Mouse (Mus musculus) limb, embryonic 15.5 days (tissue): ENCODE measurements at regions not wholly inside any gene's neighbourhood (a gene's known extent, or its start where the extent isn't known, plus 50 kb on each side); places are given as distances from the start of the nearest gene placed in this dataset.

ENCODE experiments used
- ATAC-seq: fragments of 200-750 bp; cut with Nextera tagmentation; 2 replicates; pipeline ENCODE4 v1.8.0; 2017; ENCODE audit warnings: low read depth, moderate TSS enrichment; ENCODE audit not compliant: insufficient number of reproducible peaks, low FRiP score, low TSS enrichment
- H3K27ac ChIP-seq: fragments of 300-500 bp; sonication (generic); 2 replicates; pipeline ENCODE4 v1.5.1; 2015; ENCODE audit warnings: moderate library complexity, mild to moderate bottlenecking, inconsistent platforms
- H3K27me3 ChIP-seq: fragments of 300-500 bp; sonication (generic); 2 replicates; pipeline ENCODE4 v1.6.1; 2015; ENCODE audit warnings: inconsistent platforms
- H3K36me3 ChIP-seq: fragments of 300-500 bp; sonication (generic); 2 replicates; pipeline ENCODE4 v1.6.1; 2015; ENCODE audit warnings: inconsistent platforms
- H3K4me1 ChIP-seq: fragments of 300-500 bp; sonication (generic); 2 replicates; pipeline ENCODE4 v1.6.1; 2015; ENCODE audit warnings: inconsistent platforms
- H3K4me2 ChIP-seq: fragments of 300-500 bp; sonication (generic); 2 replicates; pipeline ENCODE4 v1.6.1; 2015; ENCODE audit warnings: mild to moderate bottlenecking, inconsistent platforms
- H3K4me3 ChIP-seq: fragments of 300-500 bp; sonication (generic); 2 replicates; pipeline ENCODE4 v1.5.1; 2015; ENCODE audit warnings: mild to moderate bottlenecking, inconsistent platforms
- H3K9ac ChIP-seq: fragments of 300-500 bp; sonication (generic); 2 replicates; pipeline ENCODE4 v1.6.1; 2015; ENCODE audit warnings: inconsistent platforms
- H3K9me3 ChIP-seq: fragments of 300-500 bp; sonication (generic); 2 replicates; pipeline ENCODE4 v1.6.1; 2016; ENCODE audit warnings: inconsistent platforms
- WGBS: fragments of 180-500 bp; shearing (Covaris S2); methylation state at CpG from one replicate; pipeline ENCODE4 v1.1.7; 2015; 5-methylcytosine and 5-hydroxymethylcytosine counted together

DNA sequence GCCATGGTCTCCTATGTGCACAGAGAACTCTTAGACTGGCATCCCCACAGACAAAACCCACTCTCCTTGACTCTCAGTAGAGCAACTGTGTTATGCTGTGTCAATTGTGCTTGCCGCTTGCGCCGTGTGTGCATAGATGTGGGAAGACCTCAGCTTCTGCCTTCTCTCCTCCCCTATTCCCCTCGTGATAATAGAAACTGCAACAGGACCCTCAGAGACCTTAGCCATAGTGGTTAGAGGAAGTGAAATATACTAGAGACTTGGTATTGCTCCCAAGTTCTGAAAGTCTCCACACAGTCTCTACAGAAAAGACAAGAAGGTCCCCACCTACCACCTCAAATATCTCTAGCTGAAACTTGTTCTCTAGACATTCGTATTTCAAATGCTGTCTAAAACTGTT lies 188.2 kb upstream of the Hmga2 start:
- Histone ChIP-seq H3K36me3 (no peaks in the 10 kb centered on the region), H3K27ac (no peak overlapping the region), H3K9ac (no peak overlapping the region), H3K4me3 (no peak overlapping the region), H3K4me2 (no peak overlapping the region), H3K9me3 (no peaks in the 10 kb centered on the region), H3K4me1 (peaks cover 6% of the 10 kb centered on the region; the same call in 1 of the 2 replicates), H3K27me3 (no peaks in the 10 kb centered on the region)
- whole genome bisulfite sequencing, result 88% methylated on average over 5 of the region's 5 CpGs
- no peak for ATAC-seq

DNA sequence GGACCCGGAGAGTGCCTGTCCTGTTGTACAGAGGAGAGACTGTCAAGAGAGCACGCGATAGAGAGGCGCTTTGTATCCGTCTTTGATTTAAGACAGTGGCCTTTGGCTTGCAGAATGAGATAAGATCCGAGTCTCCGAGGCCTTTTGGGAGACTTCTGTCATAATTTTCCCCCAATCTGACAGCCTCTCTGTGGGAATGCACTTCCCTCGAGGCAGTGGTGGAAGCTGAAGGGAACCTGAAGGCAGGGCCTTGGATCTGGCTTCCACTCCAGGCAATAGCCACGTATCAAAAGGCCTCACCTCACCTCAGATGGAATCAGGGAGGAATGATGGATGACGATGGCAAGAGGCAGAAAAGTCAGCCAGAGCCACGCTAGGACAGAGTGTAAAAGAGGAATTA lies 187.1 kb upstream of the Hmga2 start:
- H3K9me3 ChIP-seq, result no peaks in the 10 kb centered on the region
- no peaks in the 10 kb centered on the region for H3K36me3 ChIP-seq
- H3K4me2 ChIP-seq, result no peak overlapping the region
- no peaks in the 10 kb centered on the region for H3K27me3 ChIP-seq
- H3K9ac ChIP-seq, result no peak overlapping the region
- ATAC-seq, result no peak
- H3K4me1 ChIP-seq, result peaks cover 6% of the 10 kb centered on the region; the same call in 1 of the 2 replicates
- no peak overlapping the region for H3K27ac ChIP-seq
- WGBS, result 41% methylated on average over 11 of the region's 11 CpGs
- no peak overlapping the region for H3K4me3 ChIP-seq

DNA sequence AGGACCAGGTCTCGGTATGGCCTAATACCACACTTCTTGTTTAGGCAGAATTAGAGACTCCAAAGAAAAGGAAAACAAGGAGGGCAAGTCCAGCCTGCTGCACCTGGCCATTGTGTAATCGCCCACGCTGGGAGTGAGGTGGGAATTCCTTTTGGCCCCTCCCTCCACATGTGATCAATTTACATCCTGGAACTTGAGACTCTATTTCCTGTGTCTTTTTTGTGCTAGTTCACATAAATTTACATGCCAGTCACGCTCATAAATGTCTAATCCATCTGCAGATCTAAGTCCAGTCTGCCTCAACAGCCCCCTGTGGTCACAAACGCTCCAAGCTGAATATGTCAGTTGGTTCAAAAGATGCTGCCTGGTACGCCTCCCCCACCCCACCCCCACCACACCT lies 184.2 kb upstream of the Hmga2 start:
- H3K9ac ChIP-seq, result no peak overlapping the region
- H3K27ac ChIP-seq, result no peak overlapping the region
- no peak overlapping the region for H3K4me3 ChIP-seq
- no peaks in the 10 kb centered on the region for H3K36me3 ChIP-seq
- WGBS, result 21% methylated on average over 6 of the region's 6 CpGs
- H3K4me2 ChIP-seq, result no peak overlapping the region
- H3K4me1 ChIP-seq, result peaks cover 6% of the 10 kb centered on the region; the same call in 1 of the 2 replicates
- H3K27me3 ChIP-seq, result no peaks in the 10 kb centered on the region
- H3K9me3 ChIP-seq, result no peaks in the 10 kb centered on the region
- no peak for ATAC-seq

DNA sequence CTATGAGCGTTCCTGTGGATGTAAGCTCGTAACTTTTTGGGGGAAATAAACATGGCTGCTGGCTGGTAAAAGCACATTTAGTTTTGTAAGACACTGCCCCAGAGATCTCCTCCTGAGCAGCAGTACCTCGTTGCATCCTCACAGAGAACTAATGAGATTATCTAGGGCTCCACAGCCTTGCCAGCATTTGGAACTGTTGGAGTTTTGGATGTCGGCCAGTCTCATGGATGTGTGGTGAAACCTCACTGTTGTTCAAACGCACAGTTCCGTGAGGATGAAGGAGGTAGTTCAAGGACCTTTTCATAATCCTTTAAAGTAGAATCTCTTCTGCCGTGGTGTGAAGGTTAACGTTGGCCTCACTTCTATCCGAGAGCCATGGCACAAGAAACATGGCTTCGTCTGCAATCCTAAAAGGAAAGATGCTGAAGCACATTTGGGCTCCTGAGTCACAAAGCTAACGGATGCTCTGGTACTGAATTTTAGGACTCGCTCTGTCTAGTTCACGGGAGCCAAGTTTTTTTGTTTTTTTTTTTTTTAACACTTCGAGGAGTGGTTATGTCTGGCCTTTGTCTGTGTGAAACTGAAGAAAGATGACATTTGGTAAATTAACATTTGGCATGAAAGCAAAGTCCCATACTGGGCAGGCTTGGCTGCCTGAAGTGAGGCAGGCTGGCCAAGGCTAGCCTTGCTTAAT lies 179.1 kb upstream of the Hmga2 start:
- H3K27ac ChIP-seq, result no peak overlapping the region
- no peaks in the 10 kb centered on the region for H3K36me3 ChIP-seq
- no peaks in the 10 kb centered on the region for H3K9me3 ChIP-seq
- H3K27me3 ChIP-seq, result no peaks in the 10 kb centered on the region
- no peak overlapping the region for H3K4me2 ChIP-seq
- no peak for ATAC-seq
- peaks cover 1% of the 10 kb centered on the region; the same call in 1 of the 2 replicates for H3K4me1 ChIP-seq
- WGBS, result 69% methylated on average over 14 of the region's 14 CpGs
- H3K9ac ChIP-seq, result no peak overlapping the region
- H3K4me3 ChIP-seq, result no peak overlapping the region

DNA sequence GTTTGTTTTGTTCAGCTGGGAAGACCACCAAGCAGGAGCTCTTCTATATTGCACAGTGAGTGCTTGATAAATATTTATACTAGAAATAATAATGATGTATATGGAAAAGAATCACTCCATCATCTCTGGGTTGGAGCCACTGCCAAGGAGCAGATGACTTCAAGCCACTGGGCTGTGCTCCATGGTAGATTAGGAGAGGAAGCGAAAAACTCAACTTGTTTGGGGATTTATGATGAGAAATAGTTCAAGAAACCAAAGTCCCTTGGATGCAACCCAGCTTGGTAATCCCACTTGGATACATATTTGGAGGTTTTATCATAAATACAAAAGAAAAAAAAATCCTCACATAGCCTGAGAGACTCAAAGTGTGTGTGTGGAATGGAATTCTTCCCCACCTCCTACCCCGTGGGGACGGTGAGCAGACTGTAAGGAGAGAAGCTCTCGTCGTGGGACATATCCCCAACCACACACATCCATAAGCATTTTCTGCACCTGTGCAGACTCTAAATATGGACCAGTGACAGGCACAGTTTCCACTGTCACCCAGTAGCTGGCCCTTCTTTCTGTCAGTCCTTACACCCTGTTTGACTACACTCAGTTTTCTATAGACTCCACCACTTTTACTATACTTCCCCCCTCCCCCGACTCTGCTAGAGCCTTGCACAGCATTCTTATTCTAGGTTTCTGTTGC lies 176.4 kb upstream of the Hmga2 start:
- ATAC-seq, result no peak

DNA sequence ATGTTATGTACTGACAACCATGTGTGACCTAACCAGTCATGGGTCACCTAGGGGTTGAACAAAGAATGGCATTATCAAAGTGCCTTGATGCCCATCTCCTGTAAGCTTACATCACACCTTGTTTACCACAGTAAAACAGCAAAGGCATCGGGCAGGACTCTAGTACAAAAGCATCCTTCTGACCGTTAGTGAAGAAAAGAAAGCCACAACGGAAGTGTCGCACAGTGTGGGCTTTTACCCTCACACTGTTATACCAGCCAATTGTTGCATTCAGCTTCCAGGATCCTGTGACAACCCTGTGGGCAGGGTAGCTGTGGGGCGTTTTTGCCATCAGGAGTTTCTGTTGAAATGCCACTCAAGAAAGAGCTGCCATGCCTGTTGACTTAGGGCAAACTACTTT lies 175.6 kb upstream of the Hmga2 start:
- Histone ChIP-seq H3K9me3 (no peaks in the 10 kb centered on the region), H3K4me1 (0 out of 2 replicates have a peak, but pooled peaks cover 13% of the 10 kb centered on the region), H3K27me3 (no peaks in the 10 kb centered on the region), H3K4me3 (no peak overlapping the region), H3K4me2 (no peak overlapping the region), H3K36me3 (no peaks in the 10 kb centered on the region), H3K27ac (no peak overlapping the region), H3K9ac (no peak overlapping the region)
- 94% methylated on average over 5 of the region's 5 CpGs for WGBS
- no peak for ATAC-seq

More for the DNA sequence above, 176.4 kb upstream of the Hmga2 start:
- Histone ChIP-seq H3K9me3 (no peaks in the 10 kb centered on the region), H3K4me1 (0 out of 2 replicates have a peak, but pooled peaks cover 9% of the 10 kb centered on the region), H3K27me3 (no peaks in the 10 kb centered on the region), H3K36me3 (no peaks in the 10 kb centered on the region), H3K4me3 (no peak overlapping the region), H3K27ac (no peak overlapping the region), H3K4me2 (no peak overlapping the region), H3K9ac (no peak overlapping the region)
- WGBS, result 57% methylated on average over 6 of the region's 6 CpGs

DNA sequence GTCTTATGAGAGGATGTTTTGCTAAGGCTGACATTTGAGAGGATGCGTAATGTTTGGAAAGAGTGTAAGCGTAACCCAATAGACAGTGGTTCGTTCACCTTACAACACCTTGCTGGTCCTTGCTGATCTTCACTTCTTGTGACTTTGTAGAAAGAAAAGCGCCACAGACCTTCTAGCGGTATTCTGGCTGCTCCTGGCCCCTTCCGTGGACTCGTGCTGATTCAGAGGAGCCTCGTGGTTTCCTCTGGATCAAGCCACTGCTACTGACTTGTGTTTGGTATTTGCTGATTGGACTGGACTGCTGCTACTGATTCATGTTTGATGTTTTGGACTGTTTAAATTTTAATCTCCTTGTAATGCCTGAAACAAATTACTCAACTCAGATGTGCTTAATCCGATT lies 174.1 kb upstream of the Hmga2 start:
- Histone ChIP-seq H3K27me3 (no peaks in the 10 kb centered on the region), H3K36me3 (no peaks in the 10 kb centered on the region), H3K4me3 (no peak overlapping the region), H3K4me2 (no peak overlapping the region), H3K9me3 (no peaks in the 10 kb centered on the region), H3K27ac (no peak overlapping the region), H3K9ac (no peak overlapping the region), H3K4me1 (peaks cover 19% of the 10 kb centered on the region)
- no peak for ATAC-seq
- 91% methylated on average over 9 of the region's 9 CpGs for WGBS

DNA sequence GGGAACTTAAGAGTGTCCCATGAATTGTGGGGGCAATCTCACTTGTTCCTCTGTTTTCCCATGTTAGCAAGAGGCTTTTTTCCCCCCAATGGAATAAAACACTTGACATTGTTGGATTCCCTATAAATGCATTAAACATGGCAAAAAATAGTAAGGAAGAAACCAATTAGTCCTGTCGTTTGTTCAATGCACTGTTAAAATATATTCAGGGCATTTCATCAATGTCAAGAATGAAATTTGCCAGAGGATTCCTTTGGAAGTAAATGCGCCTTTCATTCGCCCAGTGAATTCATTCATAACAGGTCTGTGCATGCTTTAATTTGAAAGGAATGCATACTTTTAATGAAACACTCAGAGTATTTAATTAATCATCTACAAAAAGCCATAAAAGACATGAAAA lies 172.5 kb upstream of the Hmga2 start:
- Histone ChIP-seq H3K27me3 (no peaks in the 10 kb centered on the region), H3K4me2 (no peak overlapping the region), H3K9ac (no peak overlapping the region), H3K4me3 (no peak overlapping the region), H3K36me3 (no peaks in the 10 kb centered on the region), H3K27ac (no peak overlapping the region), H3K9me3 (no peaks in the 10 kb centered on the region), H3K4me1 (peaks cover 19% of the 10 kb centered on the region)
- 45% methylated on average over 3 of the region's 3 CpGs for WGBS
- no peak for ATAC-seq

DNA sequence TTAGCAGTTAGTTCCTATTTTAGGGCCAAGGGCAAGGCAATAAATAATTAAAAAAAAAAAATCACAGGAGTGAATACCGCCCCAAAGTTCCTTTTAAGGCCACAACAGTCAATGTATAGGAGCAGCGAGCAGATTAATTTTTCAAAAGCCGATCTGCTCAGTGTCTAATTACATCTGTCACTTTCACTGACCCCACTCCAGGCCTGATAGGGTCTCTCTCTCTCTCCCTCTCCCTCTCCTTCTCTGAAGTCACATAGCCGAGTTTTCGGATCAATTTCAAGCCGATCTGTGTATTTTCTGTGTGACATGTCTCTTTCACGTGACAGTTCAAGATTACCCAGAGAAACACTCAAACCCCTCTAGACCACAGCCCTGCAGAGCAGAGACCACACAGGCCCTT lies 171.8 kb upstream of the Hmga2 start:
- Histone ChIP-seq H3K27ac (no peak overlapping the region), H3K36me3 (no peaks in the 10 kb centered on the region), H3K4me2 (no peak overlapping the region), H3K9me3 (no peaks in the 10 kb centered on the region), H3K9ac (no peak overlapping the region), H3K4me1 (peaks cover 19% of the 10 kb centered on the region), H3K4me3 (no peak overlapping the region), H3K27me3 (no peaks in the 10 kb centered on the region)
- 56% methylated on average over 7 of the region's 7 CpGs for WGBS
- ATAC-seq, result no peak

DNA sequence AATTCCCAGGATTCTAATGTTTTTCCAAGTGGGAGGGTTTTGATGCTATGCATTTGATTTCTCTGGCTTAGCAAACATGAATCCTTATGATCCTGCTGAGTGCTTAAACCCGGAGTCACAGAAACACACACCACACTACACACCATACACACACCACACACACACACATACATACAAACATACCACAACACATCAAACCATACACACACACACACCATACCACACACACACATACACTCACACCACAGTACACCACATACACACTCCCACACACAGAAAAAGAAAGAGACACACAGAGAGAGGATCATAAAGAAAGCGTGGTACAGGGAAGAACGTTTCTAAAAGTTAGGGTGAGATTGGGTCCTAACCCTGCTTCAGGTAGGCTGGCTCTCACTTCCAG lies 171.1 kb upstream of the Hmga2 start:
- Histone ChIP-seq H3K36me3 (no peaks in the 10 kb centered on the region), H3K27me3 (no peaks in the 10 kb centered on the region), H3K9ac (no peak overlapping the region), H3K27ac (0 out of 2 replicates have a peak overlapping the region, but pooled peaks have one; percentile 57), H3K4me3 (peak overlapping the region; percentile 4; the same call in 1 of the 2 replicates), H3K4me2 (peak overlapping the region; percentile 24; the same call in 1 of the 2 replicates), H3K9me3 (no peaks in the 10 kb centered on the region), H3K4me1 (peaks cover 19% of the 10 kb centered on the region)
- no peak for ATAC-seq
- WGBS, result 44% methylated on average over 3 of the region's 3 CpGs

DNA sequence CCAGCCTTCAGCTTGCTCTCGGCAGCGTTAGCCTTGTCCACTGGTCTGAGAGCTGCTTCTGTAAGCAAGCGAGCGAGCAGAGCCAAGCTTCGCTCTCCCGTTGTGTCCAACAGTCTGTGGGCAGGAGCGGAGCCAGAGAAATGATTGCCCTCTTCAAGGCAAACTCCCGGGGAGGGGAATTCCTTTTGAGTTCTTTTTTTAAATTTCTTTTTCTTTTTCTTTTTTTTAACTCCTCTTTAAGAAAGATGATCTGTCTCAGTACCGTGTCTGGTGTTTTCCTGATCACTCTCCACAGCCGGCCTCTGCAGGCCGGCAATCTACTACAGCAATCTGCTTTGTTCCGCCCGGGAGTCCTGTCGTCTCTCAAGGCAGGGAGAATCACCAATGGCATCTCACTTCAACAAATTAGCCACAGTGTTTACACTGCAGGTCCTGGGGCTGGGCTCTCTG lies 170.6 kb upstream of the Hmga2 start:
- H3K27ac ChIP-seq, result peak overlapping the region; percentile 57; the same call in 1 of the 2 replicates
- H3K4me3 ChIP-seq, result peak overlapping the region; percentile 4; the same call in 1 of the 2 replicates
- peaks cover 19% of the 10 kb centered on the region for H3K4me1 ChIP-seq
- H3K36me3 ChIP-seq, result no peaks in the 10 kb centered on the region
- no peak overlapping the region for H3K9ac ChIP-seq
- no peaks in the 10 kb centered on the region for H3K9me3 ChIP-seq
- WGBS, result 11% methylated on average over 14 of the region's 14 CpGs
- H3K4me2 ChIP-seq, result peak overlapping the region; percentile 24
- peak; percentile 35; the same call in 1 of the 2 replicates for ATAC-seq
- H3K27me3 ChIP-seq, result no peaks in the 10 kb centered on the region

DNA sequence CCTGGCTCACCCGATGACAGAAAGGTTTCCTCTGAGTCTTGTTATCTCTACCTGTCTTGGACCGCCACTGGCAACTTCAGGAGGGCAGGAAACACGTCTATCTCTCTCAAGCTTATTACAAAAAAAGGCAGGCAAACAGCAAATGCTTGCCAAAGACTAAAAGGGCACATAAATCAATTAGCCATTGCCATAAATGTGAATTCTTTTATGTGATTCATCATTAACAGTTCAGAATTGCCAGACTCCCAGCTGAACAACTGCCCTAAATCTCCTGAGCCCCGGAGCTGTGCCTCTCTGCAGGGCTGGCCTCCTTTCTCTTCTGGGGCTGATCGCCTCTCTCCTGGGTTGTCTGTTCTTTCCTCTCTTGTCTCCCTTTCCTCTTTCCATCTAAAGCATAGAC lies 164.6 kb upstream of the Hmga2 start:
- Histone ChIP-seq H3K27me3 (no peaks in the 10 kb centered on the region), H3K4me1 (peaks cover 20% of the 10 kb centered on the region), H3K4me2 (no peak overlapping the region), H3K36me3 (no peaks in the 10 kb centered on the region), H3K9ac (no peak overlapping the region), H3K4me3 (no peak overlapping the region), H3K9me3 (no peaks in the 10 kb centered on the region), H3K27ac (no peak overlapping the region)
- 25% methylated on average over 5 of the region's 5 CpGs for WGBS
- no peak for ATAC-seq
